Mouse (Mus musculus) stomach, postnatal 0 days (tissue): Measurements from ENCODE around the gene Astn1.

ENCODE experiments used
- CTCF ChIP-seq: IDR thresholded peaks from 2 replicates; pipeline ENCODE4 v1.5.1; 2016; ENCODE audit warnings: antibody characterized with exemption, low read depth, mild to moderate bottlenecking, moderate library complexity
- EP300 ChIP-seq: optimal IDR thresholded peaks from 2 replicates; pipeline ENCODE3; 2016; ENCODE audit warnings: antibody characterized with exemption

- TF ChIP-seq EP300 (no peak), CTCF (no peak)
These were observed 128.1 kb downstream of the Astn1 start for GRCm38 (mm10) chr1:158490175-158490574.
